Mouse (Mus musculus) T-helper 17 cell (primary cell): ENCODE data around the gene Lce1f.
"Not testable (repeated sequence)": the region's sequence is repeated elsewhere in the genome, so short reads cannot be mapped to it uniquely, and the experiment has no call there.

Experiments
- in situ Hi-C, 2 experiments: fragments of 300-600 bp; cut with MboI, MseI; formaldehyde crosslinking; loops; 1 replicate in 1 of 2; 2 replicates in 1 of 2; pipeline ENCODE4 v1.15.1; 2025; ENCODE audit warnings: high pct_unique_total_duplicates in 2 of 2

The Lce1f gene

DNA sequence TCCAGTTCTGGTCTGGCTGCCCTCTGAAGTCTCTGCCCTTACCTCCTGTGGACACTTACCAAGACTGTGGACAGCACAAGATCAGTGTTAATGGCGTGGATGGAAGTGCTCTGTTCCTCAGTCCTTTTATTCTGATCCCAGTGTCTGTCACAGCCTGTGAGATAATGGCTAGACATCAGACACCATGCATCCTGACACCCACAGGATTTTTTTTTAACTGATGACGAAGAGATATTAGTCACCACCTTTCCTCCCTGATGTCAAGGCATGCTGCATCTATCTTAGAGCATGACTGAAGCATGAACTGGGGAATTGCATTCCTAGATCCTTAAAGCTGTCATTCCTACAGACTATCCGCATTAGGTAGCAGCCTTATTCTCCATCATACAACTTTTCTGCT lies at the start of gene Lce1f:
TSS of gene Lce1f (minus strand) at position 101 of the 400 bp plus-strand sequence.
- in situ Hi-C loops, result no loop called here

DNA sequence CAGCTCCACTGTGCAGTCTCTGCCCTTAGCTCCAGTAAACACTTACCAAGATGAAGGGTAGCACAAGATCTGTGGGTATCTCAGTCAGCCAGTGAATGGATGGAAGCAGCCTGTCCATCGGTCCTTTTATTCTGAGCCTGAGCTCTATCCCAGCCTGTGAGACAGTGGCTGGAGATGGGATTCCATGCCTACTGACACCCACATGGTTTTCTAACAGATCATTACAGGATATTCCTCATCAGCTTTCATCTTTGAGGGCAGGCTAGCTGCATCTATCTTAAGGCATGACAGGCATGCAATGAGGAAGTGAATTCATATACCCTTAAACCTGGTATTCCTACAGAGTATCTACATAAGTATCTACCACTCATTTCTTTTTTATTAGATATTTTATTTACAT lies 44.8 kb upstream of the Lce1f start, which contains the start of gene Lce1h:
TSS of gene Lce1h (minus strand) at position 101 of the 400 bp plus-strand sequence.
- in situ Hi-C loops, result no loop called here

DNA sequence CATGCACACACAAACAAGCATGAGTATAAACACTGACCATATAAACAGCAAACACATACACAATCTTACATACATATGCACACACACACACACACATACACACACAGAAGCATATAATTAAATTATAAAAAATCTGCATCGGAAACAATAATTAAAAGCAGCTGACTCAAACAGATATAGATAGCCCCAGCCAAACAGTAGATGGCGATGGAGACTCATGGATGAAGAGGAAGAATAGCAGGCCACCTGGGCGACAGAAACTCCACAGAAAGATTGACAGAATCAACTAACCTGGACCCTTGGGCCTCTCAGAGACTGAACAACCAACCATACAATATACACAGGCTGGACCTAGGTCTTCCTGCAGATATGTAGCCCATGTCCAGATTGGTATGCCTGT lies 33.0 kb upstream of the Lce1f start:
- in situ Hi-C loops, result no loop called here

DNA sequence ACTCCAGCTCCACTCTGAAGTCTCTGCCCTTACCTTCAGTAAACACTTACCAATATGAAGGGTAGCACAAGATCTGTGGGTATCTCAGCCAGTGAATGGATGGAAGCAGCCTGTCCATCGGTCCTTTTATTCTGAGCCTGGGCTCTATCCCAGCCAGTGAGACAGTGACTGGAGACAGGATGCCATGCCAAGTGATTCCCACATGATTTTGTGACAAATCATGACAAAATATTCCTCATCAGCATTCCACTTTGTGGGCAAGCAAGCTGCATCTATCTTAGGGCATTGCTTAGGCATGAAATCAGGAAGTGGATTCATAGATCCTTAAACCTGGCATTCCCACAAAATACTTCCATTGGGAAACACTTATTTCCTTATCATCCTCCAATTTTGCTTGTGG lies 32.1 kb upstream of the Lce1f start, which contains the start of gene Lce1g:
TSS of gene Lce1g (minus strand) at position 101 of the 400 bp plus-strand sequence.
- in situ Hi-C loops, result no loop called here

DNA sequence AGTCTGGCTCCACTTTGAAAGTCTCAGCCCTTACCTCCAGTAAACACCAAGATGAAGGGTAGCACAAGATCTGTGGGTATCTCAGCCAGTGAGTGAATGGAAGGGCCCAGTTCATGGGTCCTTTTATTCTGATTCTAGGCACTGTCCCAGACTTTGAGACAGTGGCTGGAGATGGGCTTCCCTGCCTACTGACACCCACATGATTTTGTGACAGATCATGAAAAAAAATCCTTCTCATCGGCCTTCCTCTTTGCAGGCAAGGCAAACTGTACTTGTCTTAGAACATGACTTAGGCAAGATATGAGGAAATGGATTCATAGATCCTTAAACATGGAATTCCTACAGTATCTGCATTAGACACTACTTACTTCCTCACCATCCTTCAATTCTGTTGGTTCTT lies 18.8 kb upstream of the Lce1f start, which contains the start of gene Gm38119:
TSS of gene Gm38119 (minus strand) at position 101 of the 400 bp plus-strand sequence.
- in situ Hi-C loops, result no loop called here

DNA sequence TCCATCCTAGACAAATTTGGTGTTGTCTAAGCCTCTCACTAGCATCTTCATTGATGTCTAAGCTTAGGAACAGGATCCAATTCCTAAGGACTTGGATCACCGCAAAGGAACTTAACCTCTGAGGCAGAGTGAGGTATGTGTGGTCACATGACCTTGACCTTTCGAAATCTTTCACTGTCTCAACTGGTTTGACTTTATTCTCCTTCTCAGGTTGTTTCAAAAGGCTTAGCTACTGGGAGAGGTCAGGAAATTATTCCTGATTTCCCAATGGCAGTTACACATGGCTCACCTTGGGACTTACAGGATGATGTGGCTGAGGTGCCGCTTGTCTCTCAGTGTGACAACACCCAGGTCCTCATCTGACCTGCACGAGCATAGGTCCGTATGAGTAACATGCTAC lies 2.5 kb upstream of the Lce1f start:
- in situ Hi-C loops, result no loop called here

DNA sequence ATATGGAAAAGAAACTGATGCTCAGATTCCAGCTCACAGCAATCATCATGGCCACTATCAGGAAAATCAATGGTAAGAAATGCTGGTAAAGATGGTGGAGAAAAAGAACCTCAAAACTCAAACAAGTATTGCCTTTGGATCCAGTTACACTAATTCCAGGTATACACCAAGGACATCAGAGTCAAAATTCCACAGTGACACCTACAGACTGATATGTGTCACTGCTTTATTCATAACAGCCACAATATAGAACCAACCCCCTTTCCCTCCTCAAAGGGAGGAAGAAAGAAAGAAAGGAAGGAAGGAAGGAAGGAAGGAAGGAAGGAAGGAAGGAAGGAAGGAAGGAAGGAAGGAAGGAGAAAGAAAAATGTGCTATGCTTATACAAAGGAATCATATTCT lies 5.0 kb downstream of the Lce1f start:
- in situ Hi-C loops, result no loop called here

DNA sequence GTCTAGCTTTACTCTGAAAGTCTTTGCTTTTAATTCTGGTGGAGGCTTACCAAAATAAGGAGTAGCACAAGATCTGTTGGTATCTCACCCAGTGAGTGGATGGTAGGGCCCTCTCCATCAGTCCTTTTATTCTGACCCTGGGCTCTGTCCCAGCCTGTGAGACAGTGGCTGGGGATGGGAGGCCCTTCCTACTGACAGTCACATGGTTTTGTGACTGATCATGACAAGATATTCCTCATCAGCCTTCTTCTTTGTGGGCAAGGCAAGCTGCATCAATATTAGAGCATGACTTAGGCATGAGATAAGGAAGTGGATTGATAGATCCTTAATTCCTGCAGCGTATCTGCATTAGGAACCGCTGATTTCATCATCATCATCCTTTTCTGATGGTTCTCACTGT lies 11.2 kb downstream of the Lce1f start, which contains the start of gene Lce1e:
TSS of gene Lce1e (minus strand) at position 101 of the 400 bp plus-strand sequence.
- in situ Hi-C loops, result no loop called here

DNA sequence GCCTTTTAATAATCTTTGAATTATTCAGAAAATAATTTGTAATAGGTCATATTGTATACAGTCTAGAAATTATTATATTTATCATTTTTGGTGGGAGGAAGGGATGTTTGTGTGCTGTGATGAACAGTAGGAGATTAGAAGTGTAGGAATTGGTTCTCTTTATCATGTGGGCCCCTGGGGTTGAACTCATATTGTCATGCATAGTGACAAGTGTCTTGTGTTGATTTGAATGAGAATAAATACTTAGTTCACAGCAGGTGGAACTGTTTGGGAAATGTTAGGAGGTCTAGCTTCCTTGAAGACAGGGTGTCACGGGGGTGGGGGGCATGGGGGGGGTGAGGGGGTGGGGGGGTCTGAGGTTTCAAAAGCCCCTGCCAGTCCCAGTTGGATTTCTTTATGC lies 25.5 kb downstream of the Lce1f start:
- in situ Hi-C loops, result no loop called here

DNA sequence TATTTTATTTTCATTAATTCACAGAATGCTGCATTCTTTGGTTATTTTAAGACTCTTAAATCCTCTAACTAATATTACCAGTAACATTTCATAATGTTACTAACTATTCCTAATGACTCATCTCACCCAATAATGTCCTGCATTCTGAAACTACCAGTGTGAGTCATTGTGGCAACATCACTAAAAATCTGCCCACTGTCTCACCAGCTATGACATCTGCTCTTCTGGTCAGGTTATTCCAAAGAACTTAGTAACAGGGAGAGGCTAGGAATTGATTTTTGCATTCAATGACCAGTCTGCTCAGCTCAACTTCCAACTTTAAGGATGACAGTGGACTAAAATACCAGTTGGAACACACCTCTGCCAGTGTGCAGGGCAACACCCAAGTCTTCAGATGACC lies 28.5 kb downstream of the Lce1f start:
- in situ Hi-C loops, result no loop called here

DNA sequence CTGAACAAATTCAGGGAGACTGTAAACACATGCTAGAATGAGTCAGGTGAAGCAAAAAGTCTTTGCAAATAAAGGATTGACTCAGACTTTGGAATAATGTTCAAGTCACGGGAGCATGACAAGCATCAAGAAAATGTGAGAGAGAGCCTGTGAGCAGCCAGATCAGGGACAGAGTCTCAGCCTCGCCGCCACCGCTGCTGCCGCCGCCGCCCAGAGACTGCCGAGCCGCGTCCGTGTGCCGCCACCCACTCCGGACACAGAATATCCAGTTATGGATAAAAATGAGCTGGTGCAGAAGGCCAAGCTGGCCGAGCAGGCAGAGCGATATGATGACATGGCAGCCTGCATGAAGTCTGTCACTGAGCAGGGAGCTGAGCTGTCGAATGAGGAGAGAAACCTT lies 31.0 kb downstream of the Lce1f start:
- in situ Hi-C loops, result not testable (repeated sequence)

DNA sequence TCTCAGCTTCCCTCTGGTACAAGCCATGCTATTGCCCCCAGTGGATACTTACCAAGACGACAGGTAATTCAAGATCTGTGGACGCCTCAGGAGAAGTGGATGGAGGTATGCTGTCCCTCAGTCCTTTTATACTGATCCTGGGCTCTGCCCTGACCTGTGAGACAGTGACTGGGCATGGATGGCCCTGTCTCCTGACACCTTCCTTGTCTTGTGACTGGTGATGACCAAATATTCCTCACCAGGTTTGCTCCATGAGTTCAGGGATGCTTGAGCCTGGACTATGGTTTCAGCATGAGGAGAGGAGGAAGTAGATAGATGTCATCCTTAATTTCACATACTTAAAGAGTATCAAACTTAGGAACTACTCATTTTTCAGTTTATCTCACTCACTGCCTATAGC lies 33.0 kb downstream of the Lce1f start, which contains the start of gene Lce1d:
TSS of gene Lce1d (minus strand) at position 101 of the 400 bp plus-strand sequence.
- in situ Hi-C loops, result no loop called here

DNA sequence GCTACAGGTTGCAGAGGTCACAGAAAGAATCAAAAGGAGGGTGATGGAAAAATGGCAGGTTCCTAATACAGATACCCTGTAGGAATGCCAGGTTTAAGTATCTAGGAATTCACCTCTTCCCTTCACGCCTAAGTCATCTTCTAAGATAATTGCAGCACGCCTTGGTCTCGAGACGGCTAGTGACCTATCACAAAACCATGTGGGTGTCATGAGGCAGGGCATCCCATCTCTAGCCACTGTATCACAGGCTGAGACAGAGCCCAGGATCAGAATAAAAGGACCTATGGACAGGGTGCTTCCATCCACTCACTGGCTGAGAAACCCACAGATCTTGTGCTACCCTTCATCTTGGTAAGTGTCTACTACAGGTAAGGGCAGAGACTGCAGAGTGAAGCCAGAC lies 41.2 kb downstream of the Lce1f start, which contains the start of gene Lce1c:
TSS of gene Lce1c (plus strand) at position 301 of the 400 bp plus-strand sequence.
- in situ Hi-C loops, result no loop called here

DNA sequence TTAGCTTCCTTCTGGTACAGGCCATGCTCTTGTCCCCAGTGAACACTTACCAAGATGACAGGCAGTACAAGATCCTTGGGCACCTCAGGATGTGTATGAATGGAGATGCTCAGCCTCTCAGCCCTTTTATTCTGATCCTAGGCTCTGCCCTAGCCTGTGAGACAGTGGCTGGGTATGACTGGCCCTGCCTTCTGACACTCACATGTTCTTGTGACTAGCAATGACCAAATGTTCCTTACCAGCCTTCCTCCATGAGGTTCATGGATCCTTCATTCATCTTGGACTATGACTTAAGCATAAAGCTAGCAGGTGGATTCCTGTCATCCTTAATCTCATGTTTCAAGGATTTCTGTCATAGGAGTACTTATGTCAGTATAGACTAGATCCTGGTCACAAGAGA lies 49.9 kb downstream of the Lce1f start, which contains the start of gene Lce1a2:
TSS of gene Lce1a2 (minus strand) at position 101 of the 400 bp plus-strand sequence.
- in situ Hi-C loops, result no loop called here
